Mouse (Mus musculus) midbrain, embryonic 12.5 days (tissue): ENCODE measurements at regions not wholly inside any gene's neighbourhood (a gene's known extent, or its start where the extent isn't known, plus 50 kb on each side); places are given as distances from the start of the nearest gene placed in this dataset.

ENCODE experiments used
- ATAC-seq: fragments of 200-750 bp; cut with Nextera tagmentation; 2 replicates; pipeline ENCODE4 v1.8.0; 2017; ENCODE audit warnings: low read depth, moderate TSS enrichment, moderate library complexity; ENCODE audit not compliant: low FRiP score
- H3K27ac ChIP-seq: fragments of 300-500 bp; sonication (generic); replicated peaks from 2 replicates; pipeline ENCODE4 v1.5.1; 2016; ENCODE audit warnings: mild to moderate bottlenecking
- H3K27me3 ChIP-seq: fragments of 300-500 bp; sonication (generic); 2 replicates; pipeline ENCODE4 v1.6.1; 2016; ENCODE audit warnings: mild to moderate bottlenecking
- H3K36me3 ChIP-seq: fragments of 300-500 bp; sonication (generic); 2 replicates; pipeline ENCODE4 v1.6.1; 2016
- H3K4me1 ChIP-seq: fragments of 300-500 bp; sonication (generic); 2 replicates; pipeline ENCODE4 v1.6.1; 2016
- H3K4me2 ChIP-seq: fragments of 300-500 bp; sonication (generic); replicated peaks from 2 replicates; pipeline ENCODE4 v1.6.1; 2016; ENCODE audit warnings: mild to moderate bottlenecking, moderate library complexity
- H3K4me3 ChIP-seq: fragments of 300-500 bp; sonication (generic); 2 replicates; pipeline ENCODE4 v1.5.1; 2016; ENCODE audit warnings: mild to moderate bottlenecking
- H3K9ac ChIP-seq: fragments of 300-500 bp; sonication (generic); replicated peaks from 2 replicates; pipeline ENCODE4 v1.6.1; 2016; ENCODE audit warnings: mild to moderate bottlenecking, moderate library complexity
- H3K9me3 ChIP-seq: fragments of 300-500 bp; sonication (generic); 2 replicates; pipeline ENCODE4 v1.6.1; 2016; ENCODE audit warnings: mild to moderate bottlenecking
- WGBS: fragments of 180-500 bp; shearing (Covaris S2); methylation state at CpG from one replicate; pipeline ENCODE4 v1.1.7; 2016; 5-methylcytosine and 5-hydroxymethylcytosine counted together

DNA sequence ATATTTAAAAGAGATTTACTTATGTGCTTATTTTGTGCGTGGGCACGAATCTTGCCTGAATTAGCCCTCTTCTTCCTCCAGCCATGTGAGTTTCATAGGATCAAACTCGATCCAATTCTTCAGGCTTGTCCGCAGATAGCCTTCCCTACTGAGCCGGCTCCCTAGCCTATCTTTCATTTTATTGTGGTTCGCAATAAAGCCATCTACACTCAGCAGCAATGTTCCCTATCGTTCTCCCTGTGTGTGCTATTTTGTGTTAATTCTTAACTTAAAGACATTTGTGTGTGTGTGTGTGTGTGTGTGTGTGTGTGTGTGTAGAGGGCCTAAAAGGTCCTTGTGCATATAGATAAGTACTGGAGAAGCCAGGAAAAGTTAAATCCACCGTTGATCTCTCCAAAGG lies 211.8 kb upstream of the Prickle1 start:
- WGBS = 95% methylated on average over 8 of the region's 8 CpGs
- Histone ChIP-seq H3K9ac (no peak overlapping the region), H3K4me2 (no peak overlapping the region), H3K4me1 (no peaks in the 10 kb centered on the region), H3K9me3 (no peaks in the 10 kb centered on the region), H3K27me3 (no peaks in the 10 kb centered on the region), H3K36me3 (no peaks in the 10 kb centered on the region), H3K4me3 (no peak overlapping the region), H3K27ac (no peak overlapping the region)
- ATAC-seq = no peak

DNA sequence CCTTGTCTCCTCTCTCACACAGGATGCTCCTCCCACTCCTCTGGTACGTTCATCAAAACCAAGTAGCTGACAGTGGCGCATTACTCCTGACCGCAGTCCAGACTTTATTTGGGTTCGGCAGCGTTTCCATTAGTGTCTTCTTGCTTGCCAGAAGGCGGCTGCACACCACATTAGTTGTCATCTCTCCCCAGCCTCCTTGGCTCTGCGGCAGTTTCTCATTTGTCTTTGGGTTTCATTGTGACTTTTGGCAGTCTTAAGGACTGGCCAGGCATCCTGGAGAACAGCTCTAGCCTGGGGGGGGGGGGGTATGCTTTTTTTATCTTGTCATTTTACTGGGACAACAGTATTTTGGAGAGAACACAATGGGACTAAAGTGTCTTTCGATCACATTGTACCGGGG lies 209.0 kb upstream of the Prickle1 start:
- H3K27ac ChIP-seq = no peak overlapping the region
- ATAC-seq = no peak
- no peaks in the 10 kb centered on the region for H3K4me1 ChIP-seq
- H3K9me3 ChIP-seq = no peaks in the 10 kb centered on the region
- H3K36me3 ChIP-seq = no peaks in the 10 kb centered on the region
- H3K4me3 ChIP-seq = no peak overlapping the region
- no peak overlapping the region for H3K4me2 ChIP-seq
- 94% methylated on average over 9 of the region's 9 CpGs for WGBS
- no peak overlapping the region for H3K9ac ChIP-seq
- H3K27me3 ChIP-seq = no peaks in the 10 kb centered on the region

DNA sequence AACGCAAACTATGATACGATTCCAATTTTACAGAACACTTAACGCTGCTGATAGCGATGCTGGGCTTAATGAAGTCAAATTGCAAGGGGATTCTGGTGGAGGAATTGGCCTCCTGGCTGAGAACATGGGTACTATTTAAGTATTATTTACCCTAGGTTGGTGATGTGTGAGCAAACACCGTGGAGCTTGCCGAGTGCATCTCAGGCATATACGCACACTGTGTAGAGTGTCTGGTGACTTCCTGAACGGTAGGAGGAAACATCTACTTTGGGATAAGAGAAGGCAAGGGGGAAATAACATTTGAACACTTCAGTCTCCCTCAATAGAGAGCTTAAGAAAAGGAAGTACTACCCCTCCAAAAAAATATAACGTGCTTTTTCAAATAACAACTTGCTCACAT lies 194.8 kb upstream of the Prickle1 start:
- H3K4me1 ChIP-seq = no peaks in the 10 kb centered on the region
- H3K27ac ChIP-seq = no peak overlapping the region
- H3K4me2 ChIP-seq = no peak overlapping the region
- ATAC-seq = no peak
- H3K9ac ChIP-seq = no peak overlapping the region
- WGBS = 89% methylated on average over 9 of the region's 9 CpGs
- H3K9me3 ChIP-seq = no peaks in the 10 kb centered on the region
- H3K27me3 ChIP-seq = no peaks in the 10 kb centered on the region
- no peaks in the 10 kb centered on the region for H3K36me3 ChIP-seq
- H3K4me3 ChIP-seq = no peak overlapping the region

DNA sequence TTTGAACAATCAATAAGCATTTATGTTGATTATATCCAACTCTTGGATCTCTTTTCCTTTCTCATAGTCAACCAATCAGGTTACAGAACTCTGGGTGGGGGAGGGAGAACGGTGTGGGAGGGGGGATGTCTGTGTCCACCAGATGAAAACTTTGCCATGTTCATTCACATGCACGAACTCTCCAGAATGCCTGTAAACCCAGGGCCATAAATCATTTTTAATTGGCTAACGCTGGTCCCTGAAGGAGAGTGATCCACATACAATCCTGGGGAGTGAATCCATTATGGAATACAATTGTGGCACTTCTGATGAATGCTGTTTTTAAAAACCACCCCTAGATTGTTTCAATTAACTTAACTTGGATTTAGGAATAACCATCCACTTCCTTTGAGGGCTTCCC lies 194.1 kb upstream of the Prickle1 start:
- no peak for ATAC-seq
- H3K36me3 ChIP-seq = no peaks in the 10 kb centered on the region
- no peak overlapping the region for H3K4me2 ChIP-seq
- H3K27ac ChIP-seq = no peak overlapping the region
- no peak overlapping the region for H3K4me3 ChIP-seq
- H3K9me3 ChIP-seq = no peaks in the 10 kb centered on the region
- H3K4me1 ChIP-seq = no peaks in the 10 kb centered on the region
- H3K27me3 ChIP-seq = no peaks in the 10 kb centered on the region
- H3K9ac ChIP-seq = no peak overlapping the region
- 87% methylated on average over 3 of the region's 3 CpGs for WGBS

DNA sequence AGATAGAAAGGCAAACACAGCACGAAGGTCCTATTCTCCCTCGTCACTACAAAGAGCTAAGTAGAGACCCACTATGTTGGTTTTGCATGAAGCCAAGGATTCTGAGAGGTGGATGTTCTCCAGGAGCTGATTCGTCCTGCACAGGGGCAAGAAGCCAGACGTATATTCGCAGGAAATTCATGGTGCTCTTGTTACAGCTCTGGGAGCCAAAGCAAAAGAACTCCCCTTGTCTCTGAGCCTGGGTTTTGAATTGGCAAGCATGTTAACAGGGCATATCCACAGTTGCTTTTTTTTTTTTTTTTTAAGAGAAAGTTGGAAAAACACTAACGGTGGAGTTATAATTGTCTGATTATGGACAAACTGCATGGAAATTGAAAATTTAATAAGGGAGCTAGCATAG lies 191.7 kb upstream of the Prickle1 start:
- Histone ChIP-seq H3K27ac (no peak overlapping the region), H3K9ac (no peak overlapping the region), H3K4me2 (no peak overlapping the region), H3K27me3 (no peaks in the 10 kb centered on the region), H3K36me3 (no peaks in the 10 kb centered on the region), H3K4me3 (no peak overlapping the region), H3K9me3 (no peaks in the 10 kb centered on the region), H3K4me1 (no peaks in the 10 kb centered on the region)
- no peak for ATAC-seq
- 91% methylated on average over 6 of the region's 6 CpGs for WGBS

DNA sequence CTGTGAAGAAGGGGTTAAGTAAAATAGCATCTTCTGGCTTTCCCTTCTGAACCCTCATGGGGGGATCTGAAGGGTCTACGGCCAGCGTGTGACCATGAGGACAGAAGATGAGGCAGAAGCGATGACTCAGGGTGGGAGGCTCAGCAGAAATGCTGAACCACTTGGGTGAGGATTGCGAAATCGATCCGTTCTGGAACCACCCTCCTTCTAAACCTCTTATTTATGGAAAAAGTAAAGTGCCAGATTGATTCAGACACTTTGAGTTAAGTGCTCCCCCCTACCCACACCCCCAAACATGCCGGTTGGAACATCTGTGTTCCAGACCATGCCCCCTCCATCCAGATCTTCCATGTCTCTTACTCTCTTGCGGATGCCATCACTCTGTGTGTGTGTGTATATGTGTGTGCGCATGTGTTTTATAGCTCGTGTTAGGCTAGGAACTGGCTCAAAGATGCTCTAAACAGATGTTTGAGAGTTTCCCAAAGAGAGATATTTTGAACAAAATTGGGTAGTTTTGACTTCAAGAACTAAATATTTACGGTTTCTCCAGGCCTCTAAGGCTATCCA lies 190.2 kb upstream of the Prickle1 start:
- 90% methylated on average over 11 of the region's 11 CpGs for WGBS
- no peaks in the 10 kb centered on the region for H3K9me3 ChIP-seq
- no peak overlapping the region for H3K4me2 ChIP-seq
- H3K9ac ChIP-seq = no peak overlapping the region
- H3K36me3 ChIP-seq = no peaks in the 10 kb centered on the region
- no peak overlapping the region for H3K27ac ChIP-seq
- no peak overlapping the region for H3K4me3 ChIP-seq
- H3K27me3 ChIP-seq = no peaks in the 10 kb centered on the region
- ATAC-seq = no peak
- no peaks in the 10 kb centered on the region for H3K4me1 ChIP-seq

DNA sequence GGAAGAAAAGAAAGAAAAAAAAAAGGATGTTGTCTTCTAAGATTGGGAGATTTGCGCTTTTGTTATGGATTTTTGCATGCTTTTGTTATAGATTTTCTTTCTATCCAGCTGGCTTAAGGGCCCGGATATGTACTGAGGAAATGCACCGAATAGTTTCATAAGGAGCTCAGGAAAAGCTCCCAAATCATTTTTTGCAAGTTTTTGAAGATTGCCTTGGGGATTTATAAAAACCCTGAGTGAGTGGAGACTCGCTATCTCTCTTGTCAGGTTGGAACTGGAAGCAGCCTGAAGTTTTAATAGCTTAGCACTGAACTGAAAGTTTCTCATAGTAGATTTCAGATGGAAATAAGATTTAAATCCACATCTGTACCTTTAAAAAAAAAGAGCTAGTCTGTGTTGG lies 188.0 kb upstream of the Prickle1 start:
- Histone ChIP-seq H3K36me3 (no peaks in the 10 kb centered on the region), H3K4me1 (no peaks in the 10 kb centered on the region), H3K4me2 (no peak overlapping the region), H3K9me3 (no peaks in the 10 kb centered on the region), H3K27me3 (no peaks in the 10 kb centered on the region), H3K4me3 (no peak overlapping the region), H3K9ac (no peak overlapping the region), H3K27ac (no peak overlapping the region)
- 89% methylated on average over 4 of the region's 4 CpGs for WGBS
- no peak for ATAC-seq

DNA sequence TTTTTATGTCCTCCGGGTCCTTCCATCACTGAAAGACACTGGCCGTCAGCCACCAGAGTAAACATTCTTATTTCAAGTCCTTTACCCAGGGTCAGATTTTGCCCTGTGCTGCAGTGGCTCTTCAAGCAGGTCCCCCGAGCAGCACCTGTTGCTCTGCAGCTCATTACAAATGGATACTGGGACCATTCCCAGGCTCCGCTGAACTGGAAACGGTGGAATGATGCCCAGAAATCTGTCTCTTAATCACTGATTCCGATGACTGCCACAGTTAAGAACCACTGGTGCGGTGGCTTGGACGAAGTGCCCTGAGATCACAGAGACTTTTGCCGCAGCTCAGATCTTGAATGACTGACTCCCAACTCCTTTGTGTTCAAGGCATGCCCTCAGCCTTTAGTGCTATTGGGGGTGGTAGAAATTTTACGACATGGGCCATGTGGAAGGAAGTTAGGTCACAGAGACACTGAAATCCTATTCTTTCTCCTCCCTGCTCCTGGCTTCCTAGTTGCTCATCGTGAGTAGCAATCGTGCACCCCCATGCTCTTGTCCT lies 179.6 kb upstream of the Prickle1 start:
- no peaks in the 10 kb centered on the region for H3K9me3 ChIP-seq
- no peaks in the 10 kb centered on the region for H3K36me3 ChIP-seq
- no peaks in the 10 kb centered on the region for H3K27me3 ChIP-seq
- no peak overlapping the region for H3K9ac ChIP-seq
- H3K4me3 ChIP-seq = no peak overlapping the region
- no peaks in the 10 kb centered on the region for H3K4me1 ChIP-seq
- no peak overlapping the region for H3K27ac ChIP-seq
- ATAC-seq = no peak
- 83% methylated on average over 12 of the region's 12 CpGs for WGBS
- H3K4me2 ChIP-seq = no peak overlapping the region

DNA sequence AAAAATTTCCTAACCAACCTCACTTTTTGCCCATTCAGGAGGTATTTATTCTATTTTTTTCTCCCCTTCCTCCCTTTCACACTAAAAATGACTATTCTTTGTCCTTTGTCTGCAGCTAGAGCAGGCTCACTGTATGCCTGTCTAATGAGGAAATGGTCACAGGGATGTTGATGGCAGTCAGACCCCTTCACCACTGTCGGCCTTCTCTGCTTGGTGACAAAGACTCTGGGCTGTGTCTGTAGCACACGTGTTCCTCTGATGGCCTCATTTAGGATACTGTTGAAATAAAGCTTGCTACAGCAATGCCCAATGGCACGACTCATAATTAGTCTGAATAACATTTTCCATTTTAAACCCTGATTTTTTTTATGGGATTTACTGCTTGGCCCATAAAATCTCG lies 178.6 kb upstream of the Prickle1 start:
- Histone ChIP-seq H3K36me3 (no peaks in the 10 kb centered on the region), H3K4me2 (no peak overlapping the region), H3K27ac (no peak overlapping the region), H3K27me3 (no peaks in the 10 kb centered on the region), H3K9me3 (no peaks in the 10 kb centered on the region), H3K4me3 (no peak overlapping the region), H3K4me1 (no peaks in the 10 kb centered on the region), H3K9ac (no peak overlapping the region)
- 88% methylated on average over 4 of the region's 4 CpGs for WGBS
- no peak for ATAC-seq

DNA sequence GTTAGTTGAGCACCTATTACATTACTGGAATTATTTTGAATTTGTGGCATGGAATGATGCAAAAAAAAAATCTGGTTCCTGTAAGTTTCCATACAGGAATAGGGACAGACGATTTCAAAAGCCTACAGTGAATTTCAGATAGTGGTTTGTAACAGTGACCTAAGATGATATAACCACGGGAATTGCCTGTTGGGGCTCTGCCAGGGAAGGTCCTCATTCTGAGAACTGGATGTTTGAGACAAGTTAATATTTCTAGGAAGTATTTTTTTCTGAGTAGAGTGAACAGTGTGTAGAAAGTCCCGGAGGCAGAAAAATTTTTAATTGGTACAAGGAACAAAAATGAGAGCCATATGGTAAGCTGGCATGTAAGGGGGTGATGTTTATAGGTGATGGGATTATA lies 171.3 kb upstream of the Prickle1 start:
- Histone ChIP-seq H3K27ac (no peak overlapping the region), H3K9ac (no peak overlapping the region), H3K27me3 (no peaks in the 10 kb centered on the region), H3K36me3 (no peaks in the 10 kb centered on the region), H3K4me1 (no peaks in the 10 kb centered on the region), H3K4me3 (no peak overlapping the region), H3K4me2 (no peak overlapping the region), H3K9me3 (no peaks in the 10 kb centered on the region)
- ATAC-seq = no peak
- 79% methylated on average over 3 of the region's 3 CpGs for WGBS

DNA sequence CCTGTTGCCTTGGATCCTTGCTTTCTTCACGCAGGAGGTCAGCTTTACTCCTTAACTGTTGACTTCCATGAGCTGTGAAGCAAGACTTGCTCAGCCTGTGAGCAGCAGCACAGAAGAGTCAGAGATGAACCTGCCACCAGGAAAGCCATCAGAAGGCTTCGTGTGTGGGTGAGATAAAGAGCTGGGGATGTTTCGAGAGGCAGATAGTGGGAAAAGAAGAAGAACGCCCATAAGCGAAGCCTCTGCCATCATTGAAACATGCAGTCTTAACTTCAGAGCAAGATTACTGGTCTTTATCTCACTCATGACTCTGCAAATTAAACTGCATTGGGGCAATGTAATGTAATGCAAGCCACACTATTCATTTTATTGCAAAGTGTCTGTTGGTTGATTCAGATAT lies 167.4 kb upstream of the Prickle1 start:
- no peak overlapping the region for H3K9ac ChIP-seq
- 82% methylated on average over 5 of the region's 5 CpGs for WGBS
- H3K4me3 ChIP-seq = no peak overlapping the region
- no peak for ATAC-seq
- no peak overlapping the region for H3K4me2 ChIP-seq
- H3K27me3 ChIP-seq = no peaks in the 10 kb centered on the region
- H3K27ac ChIP-seq = no peak overlapping the region
- H3K9me3 ChIP-seq = no peaks in the 10 kb centered on the region
- H3K36me3 ChIP-seq = no peaks in the 10 kb centered on the region
- H3K4me1 ChIP-seq = no peaks in the 10 kb centered on the region

DNA sequence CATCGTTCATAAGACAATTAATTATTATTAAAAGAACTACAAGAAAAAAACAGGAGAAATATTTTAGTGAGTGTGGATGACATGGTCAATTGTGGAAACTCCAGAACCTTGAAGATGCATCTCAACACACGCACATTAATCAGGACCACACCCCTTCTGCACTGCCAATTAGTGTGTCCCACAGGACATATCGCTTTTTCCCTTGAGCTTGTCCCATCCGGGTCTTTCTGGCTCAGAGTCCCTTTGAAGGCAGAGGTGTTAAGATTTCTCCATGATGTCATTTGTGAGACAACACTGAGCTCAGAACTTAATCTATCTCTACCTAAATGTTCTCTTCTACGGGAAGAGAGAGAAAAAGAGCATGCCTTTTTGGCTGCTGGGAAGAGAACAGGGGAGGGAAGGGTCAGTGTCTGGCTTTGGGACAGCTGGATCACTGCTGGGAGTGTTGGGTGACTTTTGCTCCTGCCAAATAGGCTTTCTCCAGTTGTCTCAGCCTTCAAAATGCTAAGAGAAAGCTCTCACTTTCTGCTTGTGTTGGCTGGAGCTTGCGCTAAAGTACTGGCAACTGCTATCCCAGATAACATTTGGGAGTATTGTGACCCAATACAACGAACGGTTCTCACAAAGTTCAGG lies 162.6 kb upstream of the Prickle1 start:
- no peak overlapping the region for H3K4me3 ChIP-seq
- no peaks in the 10 kb centered on the region for H3K9me3 ChIP-seq
- no peaks in the 10 kb centered on the region for H3K36me3 ChIP-seq
- H3K4me2 ChIP-seq = no peak overlapping the region
- H3K9ac ChIP-seq = no peak overlapping the region
- no peaks in the 10 kb centered on the region for H3K4me1 ChIP-seq
- H3K27me3 ChIP-seq = no peaks in the 10 kb centered on the region
- no peak overlapping the region for H3K27ac ChIP-seq
- 92% methylated on average over 8 of the region's 8 CpGs for WGBS
- ATAC-seq = no peak

DNA sequence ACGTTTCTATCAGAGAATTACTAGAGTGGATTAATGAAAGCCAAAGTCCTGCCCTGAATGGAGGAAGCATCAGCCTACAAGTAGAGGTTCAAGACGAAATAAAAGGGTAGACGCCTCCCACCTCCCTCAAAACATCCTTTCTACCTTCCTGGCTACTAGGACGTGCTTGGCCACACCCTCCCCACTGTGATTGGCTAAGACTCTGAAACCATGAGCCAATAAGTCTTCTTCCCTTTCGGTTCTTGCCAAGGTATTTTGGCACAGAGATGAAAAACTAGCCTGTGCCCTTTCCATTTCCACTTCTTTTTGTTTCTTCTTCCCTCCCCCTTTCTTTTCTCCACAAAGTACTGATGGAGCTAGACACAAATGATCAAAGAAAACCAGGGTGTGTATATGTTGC lies 160.3 kb upstream of the Prickle1 start:
- no peaks in the 10 kb centered on the region for H3K9me3 ChIP-seq
- no peak overlapping the region for H3K4me3 ChIP-seq
- ATAC-seq = no peak
- WGBS = 74% methylated on average over 5 of the region's 5 CpGs
- H3K9ac ChIP-seq = no peak overlapping the region
- no peak overlapping the region for H3K4me2 ChIP-seq
- H3K4me1 ChIP-seq = no peaks in the 10 kb centered on the region
- H3K36me3 ChIP-seq = no peaks in the 10 kb centered on the region
- no peaks in the 10 kb centered on the region for H3K27me3 ChIP-seq
- no peak overlapping the region for H3K27ac ChIP-seq
